Mouse (Mus musculus) liver, embryonic 14.5 days (tissue): ENCODE measurements around the gene Il17re.

Experiments
- CTCF ChIP-seq: IDR thresholded peaks from 2 replicates; pipeline ENCODE4 v1.5.1; 2016; ENCODE audit warnings: antibody characterized with exemption, low read depth, control low read depth
- EP300 ChIP-seq: IDR thresholded peaks from 2 replicates; pipeline ENCODE4 v1.6.1; 2016; ENCODE audit warnings: antibody characterized with exemption, low read depth

GRCm38 (mm10) chr6:113451839-113452238, 6.4 kb upstream of the Il17re start:
- no peak for TF ChIP-seq CTCF
- no peak for TF ChIP-seq EP300
